Mouse (Mus musculus) heart, embryonic 11.5 days (tissue): ENCODE results near the gene Rfk. TPM values are rescaled to one million over a fixed set of nuclear protein-coding genes. Genes with fewer than 3 reads are reported as not detected.

Source experiments
- ATAC-seq: fragments of 200-750 bp; cut with Nextera tagmentation; replicated peaks from 2 replicates; pipeline ENCODE4 v1.8.0; 2017; ENCODE audit warnings: moderate library complexity; ENCODE audit not compliant: insufficient number of reproducible peaks, low FRiP score, low TSS enrichment
- H3K27ac ChIP-seq: fragments of 300-500 bp; sonication (generic); 2 replicates; pipeline ENCODE4 v1.5.1; 2014; ENCODE audit warnings: mild to moderate bottlenecking, low read depth, low read length
- H3K27me3 ChIP-seq: fragments of 300-500 bp; sonication (generic); 2 replicates; pipeline ENCODE4 v1.6.1; 2014; ENCODE audit warnings: mild to moderate bottlenecking, low read length, mixed read lengths; ENCODE audit not compliant: control insufficient read depth, insufficient read depth
- H3K36me3 ChIP-seq: fragments of 300-500 bp; sonication (generic); 2 replicates; pipeline ENCODE4 v1.6.1; 2014; ENCODE audit warnings: mild to moderate bottlenecking, low read length, moderate library complexity, mixed read lengths; ENCODE audit not compliant: control insufficient read depth, insufficient read depth
- H3K4me1 ChIP-seq: fragments of 300-500 bp; sonication (generic); 2 replicates; pipeline ENCODE4 v1.6.1; 2014; ENCODE audit warnings: low read length; ENCODE audit not compliant: control insufficient read depth, insufficient read depth
- H3K4me2 ChIP-seq: fragments of 300-500 bp; sonication (generic); 2 replicates; pipeline ENCODE4 v1.6.1; 2014; ENCODE audit warnings: mild to moderate bottlenecking, moderate library complexity
- H3K4me3 ChIP-seq: fragments of 300-500 bp; sonication (generic); 2 replicates; pipeline ENCODE4 v1.5.1; 2014; ENCODE audit warnings: low read depth, low read length
- H3K9ac ChIP-seq: fragments of 300-500 bp; sonication (generic); 2 replicates; pipeline ENCODE4 v1.6.1; 2014; ENCODE audit warnings: mild to moderate bottlenecking, low read depth, low read length, moderate library complexity
- H3K9me3 ChIP-seq: fragments of 300-500 bp; sonication (generic); replicated peaks from 2 replicates; pipeline ENCODE4 v1.6.1; 2016; ENCODE audit warnings: low read length; ENCODE audit not compliant: control insufficient read depth
- WGBS: fragments of 180-500 bp; shearing (Covaris S2); extraction: QIAGEN DNeasy Blood & Tissue Kit; methylation state at CpG from one replicate; pipeline ENCODE4 v1.1.7; 2014; ENCODE audit not compliant: insufficient replicate concordance; 5-methylcytosine and 5-hydroxymethylcytosine counted together
- polyA plus RNA-seq: library from polyadenylated mRNA; unstranded; fragments of >200 nt; fragmentation: Nextera tagmentation; extraction: Ambion mirVana; gene quantifications from 2 replicates; pipeline ENCODE4 v1.2.1, GENCODE M21; 2014

The Rfk gene
- polyA plus RNA-seq, 1 experiment from 2014 or later: 61.3 TPM

- H3K4me3 ChIP-seq: no peak overlapping the region
- no peak overlapping the region for H3K9ac ChIP-seq
- no peaks in the 10 kb centered on the region for H3K36me3 ChIP-seq
- H3K27ac ChIP-seq: no peak overlapping the region
- H3K4me1 ChIP-seq: no peaks in the 10 kb centered on the region
- H3K27me3 ChIP-seq: no peaks in the 10 kb centered on the region
- H3K4me2 ChIP-seq: no peak overlapping the region
- 91% methylated on average over 7 of the region's 7 CpGs for WGBS
- H3K9me3 ChIP-seq: no peaks in the 10 kb centered on the region
- ATAC-seq: no peak
Observed at GRCm38 (mm10) chr19:17443581-17443980, 49.7 kb downstream of the Rfk start.

Other genes starting within 250 kb of the Rfk start
- gene Gcnt1, start 21.2 kb upstream of the Rfk start, polyA plus RNA-seq: 11.2 and 12.8 TPM in 2 replicates